Mouse (Mus musculus): Measurements from ENCODE around the gene Rad50. TPM values are rescaled to one million over a fixed set of nuclear protein-coding genes. Genes with fewer than 3 reads are reported as not detected.

Rad50 gene
- polyA plus RNA-seq, 1 experiment from 2014 or later, result 15.6 TPM

GRCm38 (mm10) chr11:53734431-53734830 is 27.3 kb upstream of the Rad50 start:
- Histone ChIP-seq H3K27ac (ENCODE audit: low read depth, low read length) (no peak overlapping the region), H3K9me3 (ENCODE audit: control insufficient read depth) (no peaks in the 10 kb centered on the region), H3K4me1 (replicated peaks; ENCODE audit: control insufficient read depth, insufficient read depth, low read length) (no peaks in the 10 kb centered on the region), H3K4me2 (replicated peaks; ENCODE audit: low read depth) (no peak overlapping the region), H3K36me3 (ENCODE audit: control insufficient read depth, insufficient read depth) (no peaks in the 10 kb centered on the region), H3K4me3 (ENCODE audit: low read depth, low read length) (no peak overlapping the region), H3K9ac (ENCODE audit: low read depth, low read length) (no peak overlapping the region), H3K27me3 (replicated peaks; ENCODE audit: control insufficient read depth, insufficient read depth, low read length) (no peaks in the 10 kb centered on the region)
- WGBS, result 81% methylated on average over 2 of the region's 2 CpGs
- ATAC-seq, result no peak
- TF ChIP-seq CTCF (IDR thresholded peaks at IDR 0.05; ENCODE audit: low read depth), result no peak

GRCm38 (mm10) chr11:53733824-53734223 is 26.7 kb upstream of the Rad50 start:
- Histone ChIP-seq H3K4me2 (replicated peaks; ENCODE audit: low read depth) (no peak overlapping the region), H3K27ac (ENCODE audit: low read depth, low read length) (no peak overlapping the region), H3K36me3 (ENCODE audit: control insufficient read depth, insufficient read depth) (no peaks in the 10 kb centered on the region), H3K4me1 (replicated peaks; ENCODE audit: control insufficient read depth, insufficient read depth, low read length) (no peaks in the 10 kb centered on the region), H3K9ac (ENCODE audit: low read depth, low read length) (no peak overlapping the region), H3K9me3 (ENCODE audit: control insufficient read depth) (no peaks in the 10 kb centered on the region), H3K4me3 (ENCODE audit: low read depth, low read length) (no peak overlapping the region), H3K27me3 (replicated peaks; ENCODE audit: control insufficient read depth, insufficient read depth, low read length) (no peaks in the 10 kb centered on the region)
- WGBS, result 89% methylated on average over 7 of the region's 7 CpGs
- no peak for ATAC-seq
- TF ChIP-seq CTCF (IDR thresholded peaks at IDR 0.05; ENCODE audit: low read depth), result peak; percentile 32

DNA sequence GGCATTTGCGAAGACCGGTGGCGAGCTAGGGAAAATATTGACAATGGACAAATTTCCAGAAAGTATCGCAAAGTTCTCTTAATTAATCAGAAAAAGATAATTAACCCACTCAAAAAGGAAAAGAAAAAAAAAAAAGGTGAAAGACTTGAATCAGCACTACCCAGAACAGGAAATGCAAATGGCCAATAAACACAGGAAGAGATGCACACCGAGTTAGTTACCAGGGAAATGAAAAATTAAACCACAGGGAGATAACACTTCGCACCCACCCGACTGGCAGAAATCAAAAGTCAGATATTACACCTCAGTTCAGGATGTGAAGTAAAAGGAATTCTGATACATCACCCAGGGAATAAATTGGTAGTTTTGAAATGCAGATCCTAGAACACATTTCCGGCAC is 25.1 kb upstream of the Rad50 start:
- Histone ChIP-seq H3K9ac (ENCODE audit: low read depth, low read length) (no peak overlapping the region), H3K9me3 (ENCODE audit: control insufficient read depth) (no peaks in the 10 kb centered on the region), H3K27me3 (replicated peaks; ENCODE audit: control insufficient read depth, insufficient read depth, low read length) (no peaks in the 10 kb centered on the region), H3K4me1 (replicated peaks; ENCODE audit: control insufficient read depth, insufficient read depth, low read length) (no peaks in the 10 kb centered on the region), H3K36me3 (ENCODE audit: control insufficient read depth, insufficient read depth) (no peaks in the 10 kb centered on the region), H3K4me2 (replicated peaks; ENCODE audit: low read depth) (no peak overlapping the region), H3K4me3 (ENCODE audit: low read depth, low read length) (no peak overlapping the region), H3K27ac (ENCODE audit: low read depth, low read length) (no peak overlapping the region)
- WGBS, result 80% methylated on average over 8 of the region's 8 CpGs
- ATAC-seq, result no peak
- no peak for TF ChIP-seq CTCF (IDR thresholded peaks at IDR 0.05; ENCODE audit: low read depth)

- no peaks in the 10 kb centered on the region for H3K4me1 ChIP-seq (replicated peaks; ENCODE audit: control insufficient read depth, insufficient read depth, low read length)
- no peaks in the 10 kb centered on the region for H3K27me3 ChIP-seq (replicated peaks; ENCODE audit: control insufficient read depth, insufficient read depth, low read length)
- H3K9me3 ChIP-seq (ENCODE audit: control insufficient read depth), result no peaks in the 10 kb centered on the region
- no peak overlapping the region for H3K9ac ChIP-seq (ENCODE audit: low read depth, low read length)
- WGBS, result 96% methylated on average over 7 of the region's 7 CpGs
- H3K4me2 ChIP-seq (replicated peaks; ENCODE audit: low read depth), result no peak overlapping the region
- H3K27ac ChIP-seq (ENCODE audit: low read depth, low read length), result no peak overlapping the region
- TF ChIP-seq CTCF (IDR thresholded peaks at IDR 0.05; ENCODE audit: low read depth), result no peak
- no peak for ATAC-seq
- H3K4me3 ChIP-seq (ENCODE audit: low read depth, low read length), result no peak overlapping the region
- no peaks in the 10 kb centered on the region for H3K36me3 ChIP-seq (ENCODE audit: control insufficient read depth, insufficient read depth)
Observed at GRCm38 (mm10) chr11:53731457-53731856, 24.3 kb upstream of the Rad50 start.

GRCm38 (mm10) chr11:53720715-53721114 is 13.6 kb upstream of the Rad50 start, which contains the start of gene Il5:
Gene Il5 (plus strand): TSS chr11:53720794.
- 75% methylated on average over 6 of the region's 6 CpGs for WGBS
- H3K4me2 ChIP-seq (replicated peaks; ENCODE audit: low read depth), result no peak within 1 kb of the TSS

DNA sequence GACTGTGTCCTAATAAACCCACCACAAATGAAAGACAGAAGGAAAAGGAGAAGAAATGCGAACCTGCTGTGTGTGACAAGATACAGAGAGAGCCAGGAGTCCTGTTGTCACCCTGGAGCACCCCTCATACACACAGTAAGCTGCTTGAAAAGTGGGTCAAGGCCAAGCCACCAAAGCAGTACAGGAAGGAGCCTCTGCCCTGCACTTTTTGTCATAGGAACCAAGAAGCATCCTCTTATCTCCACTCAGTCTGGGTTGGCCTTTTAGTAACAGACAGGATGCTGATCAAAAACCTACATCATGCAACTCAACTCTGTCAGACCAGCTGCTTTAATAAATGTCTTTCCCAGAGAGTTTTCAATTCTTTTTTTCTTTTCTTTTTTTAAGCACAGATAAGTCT is 12.6 kb upstream of the Rad50 start:
- Histone ChIP-seq H3K9me3 (ENCODE audit: control insufficient read depth) (no peaks in the 10 kb centered on the region), H3K4me3 (ENCODE audit: low read depth, low read length) (no peak overlapping the region), H3K27ac (ENCODE audit: low read depth, low read length) (no peak overlapping the region), H3K36me3 (ENCODE audit: control insufficient read depth, insufficient read depth) (no peaks in the 10 kb centered on the region), H3K27me3 (replicated peaks; ENCODE audit: control insufficient read depth, insufficient read depth, low read length) (no peaks in the 10 kb centered on the region), H3K4me1 (replicated peaks; ENCODE audit: control insufficient read depth, insufficient read depth, low read length) (no peaks in the 10 kb centered on the region), H3K9ac (ENCODE audit: low read depth, low read length) (no peak overlapping the region), H3K4me2 (replicated peaks; ENCODE audit: low read depth) (no peak overlapping the region)
- WGBS, result 71% methylated on average over 1 of the region's 1 CpGs
- no peak for TF ChIP-seq CTCF (IDR thresholded peaks at IDR 0.05; ENCODE audit: low read depth)
- no peak for ATAC-seq

More at GRCm38 (mm10) chr11:53720715-53721114, 13.6 kb upstream of the Rad50 start, which contains the start of gene Il5:
- ATAC-seq, result no peak
- no peak within 1 kb of the TSS for H3K4me3 ChIP-seq (ENCODE audit: low read depth, low read length)
- H3K9ac ChIP-seq (ENCODE audit: low read depth, low read length), result no peak within 1 kb of the TSS
- no peaks in the 10 kb centered on the region for H3K4me1 ChIP-seq (replicated peaks; ENCODE audit: control insufficient read depth, insufficient read depth, low read length)
- TF ChIP-seq CTCF (IDR thresholded peaks at IDR 0.05; ENCODE audit: low read depth), result no peak
- H3K27ac ChIP-seq (ENCODE audit: low read depth, low read length), result no peak within 1 kb of the TSS
- H3K27me3 ChIP-seq (replicated peaks; ENCODE audit: control insufficient read depth, insufficient read depth, low read length), result no peaks in the 10 kb centered on the region
- no peaks in the 10 kb centered on the region for H3K36me3 ChIP-seq (ENCODE audit: control insufficient read depth, insufficient read depth)
- H3K9me3 ChIP-seq (ENCODE audit: control insufficient read depth), result no peaks in the 10 kb centered on the region

GRCm38 (mm10) chr11:53707718-53708009 is 545 bp upstream of the Rad50 start:
- Histone ChIP-seq H3K9me3 (ENCODE audit: control insufficient read depth) (no peaks in the 10 kb centered on the region), H3K4me3 (ENCODE audit: low read depth, low read length) (peak overlapping the region; percentile 72), H3K4me1 (replicated peaks; ENCODE audit: control insufficient read depth, insufficient read depth, low read length) (no peaks in the 10 kb centered on the region), H3K36me3 (ENCODE audit: control insufficient read depth, insufficient read depth) (no peaks in the 10 kb centered on the region), H3K27ac (ENCODE audit: low read depth, low read length) (no peak overlapping the region), H3K4me2 (replicated peaks; ENCODE audit: low read depth) (peak overlapping the region; percentile 85), H3K27me3 (replicated peaks; ENCODE audit: control insufficient read depth, insufficient read depth, low read length) (no peaks in the 10 kb centered on the region), H3K9ac (ENCODE audit: low read depth, low read length) (no peak overlapping the region)
- ATAC-seq, result no peak
- 81% methylated on average over 3 of the region's 3 CpGs for WGBS
- no peak for TF ChIP-seq CTCF (IDR thresholded peaks at IDR 0.05; ENCODE audit: low read depth)

Measured in intestine, postnatal 0 days (tissue).